Mouse (Mus musculus): ENCODE results near the gene Armc2. TPM values are rescaled to one million over a fixed set of nuclear protein-coding genes. Genes with fewer than 3 reads are reported as not detected.
A peak's percentile ranks its signal among the peaks of the same experiment; 100 is the strongest.

Armc2 gene
- polyA plus RNA-seq (2014; fragmentation: Nextera tagmentation; extraction: Ambion mirVana) = 1.9 and 2.2 TPM in 2 replicates

DNA sequence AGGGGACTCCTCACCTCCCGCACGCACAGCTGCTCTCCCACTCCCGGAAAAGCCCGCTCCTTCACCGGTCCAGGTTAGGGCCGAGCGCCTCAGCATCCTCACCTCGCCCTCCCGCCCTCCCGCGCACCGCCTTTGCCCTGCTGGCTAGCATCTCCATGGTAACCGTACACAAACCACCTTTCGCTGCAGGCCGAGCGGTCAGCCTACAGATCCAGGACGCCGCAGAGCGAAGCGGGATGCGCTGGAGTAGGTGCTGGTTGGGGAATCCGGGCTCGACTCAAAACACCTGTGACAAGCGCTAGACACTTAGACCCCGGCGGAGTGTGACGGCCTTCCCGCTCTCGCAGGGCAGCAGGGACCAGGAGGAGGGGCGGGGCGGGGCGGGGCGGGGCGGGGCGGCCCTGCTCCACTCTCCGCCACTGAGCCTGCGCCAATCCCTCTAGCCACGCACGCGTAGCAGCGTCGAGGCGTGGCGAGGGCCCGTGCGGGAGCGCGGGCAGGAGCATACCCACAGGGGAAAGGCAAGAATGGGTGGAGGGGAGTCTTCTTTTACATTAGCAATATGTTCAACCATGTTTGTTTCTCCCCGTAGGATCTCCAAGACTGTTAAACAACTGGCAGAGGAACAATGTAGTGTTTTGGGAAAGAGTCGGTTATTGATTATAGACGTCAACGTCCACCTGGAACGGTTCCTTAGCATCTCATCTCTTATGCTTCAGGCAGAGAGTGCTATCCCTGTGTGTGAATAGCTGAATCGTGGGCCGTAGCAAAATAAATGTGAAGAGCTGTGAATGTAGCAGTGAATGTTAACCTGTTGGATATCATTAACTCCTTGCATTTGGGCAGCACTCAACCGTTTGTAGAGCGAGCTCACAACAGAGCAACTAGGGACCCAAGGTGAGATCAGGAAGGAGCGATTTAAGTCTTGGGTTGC is at the start of gene Armc2:
TSS of gene Armc2 (minus strand) at position 427 of the 934 bp plus-strand sequence.
- peak; percentile 95 for ATAC-seq (ENCODE audit: insufficient number of reproducible peaks, insufficient read depth, low FRiP score, low read depth)
- Histone ChIP-seq H3K9ac (replicated peaks; ENCODE audit: low read depth, low read length) (no peak within 1 kb of the TSS), H3K9me3 (ENCODE audit: control insufficient read depth, low read depth, low read length) (no peaks in the 10 kb centered on the region), H3K4me2 (replicated peaks; ENCODE audit: low read depth, low read length) (peak within 1 kb of the TSS; percentile 86), H3K27me3 (ENCODE audit: control insufficient read depth, insufficient read depth, low read length) (no peaks in the 10 kb centered on the region), H3K36me3 (ENCODE audit: control insufficient read depth, insufficient read depth, low read length) (no peaks in the 10 kb centered on the region), H3K4me3 (ENCODE audit: low read depth, low read length) (peak within 1 kb of the TSS; percentile 53), H3K27ac (ENCODE audit: low read length) (no peak within 1 kb of the TSS), H3K4me1 (ENCODE audit: control insufficient read depth, insufficient read depth, low read length) (0 out of 2 replicates have a peak, but pooled peaks cover 2% of the 10 kb centered on the region)
- 3% methylated on average over 58 of the region's 58 CpGs for WGBS

DNA sequence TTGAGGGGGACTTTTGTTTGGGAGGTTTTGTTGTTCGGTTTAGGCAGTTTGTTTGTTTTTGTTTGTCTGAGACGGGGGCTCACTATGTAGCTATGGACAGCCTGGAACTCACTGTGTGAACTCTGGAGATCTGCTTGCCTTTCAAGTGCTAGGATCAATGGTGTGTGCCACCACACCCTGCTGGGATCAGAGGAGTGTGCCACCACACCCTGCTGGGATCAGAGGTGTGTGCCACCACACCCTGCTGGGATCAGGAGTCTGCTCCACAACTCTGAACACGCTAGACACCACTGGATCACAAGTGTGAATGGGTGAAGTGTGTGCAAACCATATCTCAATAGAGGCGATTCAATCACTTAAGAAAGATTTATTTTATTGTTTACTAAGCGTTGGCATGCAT is 46.2 kb upstream of the Armc2 start:
- Histone ChIP-seq H3K27me3 (ENCODE audit: control insufficient read depth, insufficient read depth, low read length) (no peaks in the 10 kb centered on the region), H3K9me3 (ENCODE audit: control insufficient read depth, low read depth, low read length) (no peaks in the 10 kb centered on the region), H3K9ac (replicated peaks; ENCODE audit: low read depth, low read length) (no peak overlapping the region), H3K36me3 (ENCODE audit: control insufficient read depth, insufficient read depth, low read length) (no peaks in the 10 kb centered on the region), H3K4me1 (ENCODE audit: control insufficient read depth, insufficient read depth, low read length) (no peaks in the 10 kb centered on the region), H3K4me3 (ENCODE audit: low read depth, low read length) (no peak overlapping the region), H3K4me2 (replicated peaks; ENCODE audit: low read depth, low read length) (no peak overlapping the region), H3K27ac (ENCODE audit: low read length) (no peak overlapping the region)
- 45% methylated on average over 5 of the region's 5 CpGs for WGBS
- no peak for ATAC-seq (ENCODE audit: insufficient number of reproducible peaks, insufficient read depth, low FRiP score, low read depth)

DNA sequence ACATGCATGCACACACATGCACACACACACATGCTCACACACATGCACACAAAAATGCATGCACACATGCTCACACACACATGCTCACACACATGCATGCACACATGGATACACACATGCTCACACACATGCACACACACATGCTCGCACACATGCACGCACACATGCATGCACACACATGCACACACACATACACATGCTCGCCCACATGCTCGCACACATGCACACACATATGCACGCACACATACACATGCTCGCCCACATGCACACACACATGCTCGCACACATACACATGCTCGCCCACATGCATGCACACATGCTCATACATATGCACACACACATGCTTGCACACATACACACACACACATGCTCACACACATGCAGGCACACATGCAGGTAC is 41.3 kb upstream of the Armc2 start:
- ATAC-seq (ENCODE audit: insufficient number of reproducible peaks, insufficient read depth, low FRiP score, low read depth) = no peak
- Histone ChIP-seq H3K9me3 (ENCODE audit: control insufficient read depth, low read depth, low read length) (no peaks in the 10 kb centered on the region), H3K36me3 (ENCODE audit: control insufficient read depth, insufficient read depth, low read length) (no peaks in the 10 kb centered on the region), H3K27me3 (ENCODE audit: control insufficient read depth, insufficient read depth, low read length) (no peaks in the 10 kb centered on the region), H3K4me2 (replicated peaks; ENCODE audit: low read depth, low read length) (no peak overlapping the region), H3K4me3 (ENCODE audit: low read depth, low read length) (no peak overlapping the region), H3K27ac (ENCODE audit: low read length) (no peak overlapping the region), H3K9ac (replicated peaks; ENCODE audit: low read depth, low read length) (no peak overlapping the region), H3K4me1 (ENCODE audit: control insufficient read depth, insufficient read depth, low read length) (no peaks in the 10 kb centered on the region)
- 97% methylated on average over 8 of the region's 8 CpGs for WGBS

DNA sequence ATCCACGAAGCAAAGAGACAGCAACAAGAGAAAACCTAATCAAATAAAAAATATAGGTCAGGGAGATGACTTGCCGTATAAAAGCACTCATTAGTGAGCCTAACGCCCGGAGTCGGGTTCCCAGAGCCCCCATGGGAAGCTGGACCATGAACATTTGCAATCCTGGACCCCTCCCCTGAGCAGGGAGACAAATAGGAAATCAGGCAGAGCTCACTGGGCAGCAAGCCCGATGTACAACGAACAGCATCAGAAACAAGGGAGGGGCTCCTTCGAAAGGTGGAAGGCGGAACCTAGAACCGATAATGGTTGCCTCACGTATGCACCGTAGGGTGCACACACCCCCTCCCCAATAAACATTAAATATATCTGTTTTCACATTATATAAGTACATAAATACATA is 39.5 kb upstream of the Armc2 start:
- H3K27ac ChIP-seq (ENCODE audit: low read length) = no peak overlapping the region
- no peak overlapping the region for H3K4me3 ChIP-seq (ENCODE audit: low read depth, low read length)
- H3K4me2 ChIP-seq (replicated peaks; ENCODE audit: low read depth, low read length) = no peak overlapping the region
- H3K9ac ChIP-seq (replicated peaks; ENCODE audit: low read depth, low read length) = no peak overlapping the region
- H3K9me3 ChIP-seq (ENCODE audit: control insufficient read depth, low read depth, low read length) = no peaks in the 10 kb centered on the region
- H3K36me3 ChIP-seq (ENCODE audit: control insufficient read depth, insufficient read depth, low read length) = no peaks in the 10 kb centered on the region
- no peaks in the 10 kb centered on the region for H3K4me1 ChIP-seq (ENCODE audit: control insufficient read depth, insufficient read depth, low read length)
- WGBS = 76% methylated on average over 12 of the region's 12 CpGs
- no peak for ATAC-seq (ENCODE audit: insufficient number of reproducible peaks, insufficient read depth, low FRiP score, low read depth)
- no peaks in the 10 kb centered on the region for H3K27me3 ChIP-seq (ENCODE audit: control insufficient read depth, insufficient read depth, low read length)

DNA sequence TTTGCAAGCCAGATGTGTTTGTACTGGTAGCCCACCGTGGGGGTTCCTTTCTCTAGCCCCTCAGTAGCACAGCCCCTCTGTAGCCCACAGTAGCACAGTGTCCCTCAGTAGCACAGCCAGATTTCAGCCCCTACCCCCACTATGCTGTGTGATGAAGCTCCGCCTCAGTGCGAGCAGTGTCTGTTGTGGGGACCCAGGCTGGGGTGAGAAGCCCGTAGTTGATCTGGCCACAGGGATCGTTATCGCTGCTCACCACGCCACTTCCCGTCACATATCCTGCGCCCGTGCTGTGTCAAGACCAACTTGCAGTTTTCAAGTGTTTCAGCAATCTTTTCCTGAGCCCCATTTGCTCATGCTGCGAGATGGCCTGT is 39.0 kb upstream of the Armc2 start:
- H3K4me2 ChIP-seq (replicated peaks; ENCODE audit: low read depth, low read length) = no peak overlapping the region
- no peak overlapping the region for H3K9ac ChIP-seq (replicated peaks; ENCODE audit: low read depth, low read length)
- H3K4me1 ChIP-seq (ENCODE audit: control insufficient read depth, insufficient read depth, low read length) = no peaks in the 10 kb centered on the region
- H3K4me3 ChIP-seq (ENCODE audit: low read depth, low read length) = no peak overlapping the region
- 58% methylated on average over 11 of the region's 11 CpGs for WGBS
- no peak overlapping the region for H3K27ac ChIP-seq (ENCODE audit: low read length)
- no peak for ATAC-seq (ENCODE audit: insufficient number of reproducible peaks, insufficient read depth, low FRiP score, low read depth)
- no peaks in the 10 kb centered on the region for H3K36me3 ChIP-seq (ENCODE audit: control insufficient read depth, insufficient read depth, low read length)
- H3K9me3 ChIP-seq (ENCODE audit: control insufficient read depth, low read depth, low read length) = no peaks in the 10 kb centered on the region
- no peaks in the 10 kb centered on the region for H3K27me3 ChIP-seq (ENCODE audit: control insufficient read depth, insufficient read depth, low read length)

DNA sequence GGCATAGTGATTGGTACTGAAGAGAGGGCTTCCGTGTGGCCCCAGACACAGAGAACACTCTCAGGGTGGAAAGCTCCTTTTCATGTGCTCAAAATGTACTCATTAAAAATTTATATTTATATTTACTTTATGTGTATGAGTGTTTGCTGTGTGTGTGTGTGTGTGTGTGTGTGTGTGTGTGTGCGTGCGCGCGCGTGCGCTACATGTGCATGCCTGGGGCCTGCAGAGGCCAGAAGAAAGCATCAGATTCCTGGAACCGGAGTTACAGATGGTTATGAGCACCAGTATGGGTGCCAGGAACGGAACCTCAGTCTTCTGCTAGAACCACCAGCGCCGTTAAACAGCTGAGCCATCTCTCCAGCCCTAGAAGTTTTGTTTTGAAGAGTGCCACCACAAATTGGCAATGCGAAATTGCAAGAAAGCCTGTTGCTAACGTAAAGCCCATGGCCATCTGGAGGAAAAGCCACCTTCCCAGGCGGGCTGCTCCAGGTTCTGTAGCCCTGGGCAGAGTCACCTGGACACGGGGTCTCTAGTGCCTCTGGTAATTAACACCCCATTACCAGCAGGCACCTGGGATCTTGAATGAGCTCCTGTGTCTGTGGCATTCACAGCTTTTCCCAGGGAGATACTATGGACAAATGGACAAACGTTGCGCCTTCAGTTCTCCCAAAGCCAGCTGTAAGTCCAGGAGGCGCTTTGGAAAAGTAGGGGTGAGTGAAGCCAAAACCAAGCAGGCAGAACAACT is 38.4 kb upstream of the Armc2 start:
- H3K9me3 ChIP-seq (ENCODE audit: control insufficient read depth, low read depth, low read length) = no peaks in the 10 kb centered on the region
- ATAC-seq (ENCODE audit: insufficient number of reproducible peaks, insufficient read depth, low FRiP score, low read depth) = no peak
- H3K9ac ChIP-seq (replicated peaks; ENCODE audit: low read depth, low read length) = no peak overlapping the region
- H3K4me1 ChIP-seq (ENCODE audit: control insufficient read depth, insufficient read depth, low read length) = no peaks in the 10 kb centered on the region
- 85% methylated on average over 18 of the region's 18 CpGs for WGBS
- H3K27me3 ChIP-seq (ENCODE audit: control insufficient read depth, insufficient read depth, low read length) = no peaks in the 10 kb centered on the region
- no peak overlapping the region for H3K4me2 ChIP-seq (replicated peaks; ENCODE audit: low read depth, low read length)
- H3K27ac ChIP-seq (ENCODE audit: low read length) = no peak overlapping the region
- no peak overlapping the region for H3K4me3 ChIP-seq (ENCODE audit: low read depth, low read length)
- H3K36me3 ChIP-seq (ENCODE audit: control insufficient read depth, insufficient read depth, low read length) = no peaks in the 10 kb centered on the region

DNA sequence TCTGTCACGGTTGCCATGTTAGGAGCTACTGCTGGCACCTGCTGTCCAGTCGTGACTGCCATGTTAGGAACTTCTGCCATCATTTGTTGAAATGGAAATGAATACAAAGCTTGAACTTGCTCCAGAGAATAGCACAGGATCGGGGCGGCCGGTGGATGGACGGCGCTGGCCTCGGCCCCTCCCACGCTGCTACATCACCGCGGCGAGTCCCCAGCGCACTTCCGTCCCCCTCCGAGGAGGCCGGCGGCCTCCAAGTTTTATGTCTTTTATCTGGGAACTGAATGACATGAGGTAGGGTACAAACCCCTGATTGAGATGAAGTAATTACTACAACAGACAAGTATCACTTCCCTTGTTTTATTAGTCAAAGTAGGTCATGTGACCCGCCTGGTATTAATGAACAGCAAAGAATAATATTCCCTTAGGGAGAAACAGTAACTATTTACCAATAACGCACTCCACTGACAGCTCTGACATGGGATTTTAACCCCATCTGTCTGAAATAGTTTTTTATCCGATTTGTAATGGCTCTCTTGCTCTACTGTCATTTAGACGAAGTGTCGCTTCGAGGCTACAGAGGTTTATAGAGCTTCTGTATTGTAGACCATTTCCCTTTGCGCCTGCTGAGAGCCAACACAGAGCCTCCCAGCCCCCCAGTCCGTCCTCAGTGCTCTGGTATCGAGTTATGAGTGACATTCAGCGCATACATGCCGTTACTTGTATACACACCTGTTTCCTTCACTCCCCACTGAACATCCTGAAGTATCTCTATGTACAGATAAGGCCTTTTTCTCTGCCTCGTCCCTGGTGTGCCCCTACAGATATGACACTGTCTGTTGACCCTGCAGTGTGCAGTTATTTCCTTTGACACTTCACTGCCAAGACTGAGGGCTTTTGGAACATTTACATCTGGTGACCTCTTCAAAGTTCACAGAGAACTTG is 37.3 kb upstream of the Armc2 start:
- H3K27ac ChIP-seq (ENCODE audit: low read length) = no peak overlapping the region
- WGBS = 57% methylated on average over 28 of the region's 29 CpGs
- no peaks in the 10 kb centered on the region for H3K9me3 ChIP-seq (ENCODE audit: control insufficient read depth, low read depth, low read length)
- H3K27me3 ChIP-seq (ENCODE audit: control insufficient read depth, insufficient read depth, low read length) = no peaks in the 10 kb centered on the region
- no peak overlapping the region for H3K9ac ChIP-seq (replicated peaks; ENCODE audit: low read depth, low read length)
- H3K4me3 ChIP-seq (ENCODE audit: low read depth, low read length) = no peak overlapping the region
- peak; percentile 78; the same call in 1 of the 2 replicates for ATAC-seq (ENCODE audit: insufficient number of reproducible peaks, insufficient read depth, low FRiP score, low read depth)
- no peak overlapping the region for H3K4me2 ChIP-seq (replicated peaks; ENCODE audit: low read depth, low read length)
- no peaks in the 10 kb centered on the region for H3K4me1 ChIP-seq (ENCODE audit: control insufficient read depth, insufficient read depth, low read length)
- no peaks in the 10 kb centered on the region for H3K36me3 ChIP-seq (ENCODE audit: control insufficient read depth, insufficient read depth, low read length)

DNA sequence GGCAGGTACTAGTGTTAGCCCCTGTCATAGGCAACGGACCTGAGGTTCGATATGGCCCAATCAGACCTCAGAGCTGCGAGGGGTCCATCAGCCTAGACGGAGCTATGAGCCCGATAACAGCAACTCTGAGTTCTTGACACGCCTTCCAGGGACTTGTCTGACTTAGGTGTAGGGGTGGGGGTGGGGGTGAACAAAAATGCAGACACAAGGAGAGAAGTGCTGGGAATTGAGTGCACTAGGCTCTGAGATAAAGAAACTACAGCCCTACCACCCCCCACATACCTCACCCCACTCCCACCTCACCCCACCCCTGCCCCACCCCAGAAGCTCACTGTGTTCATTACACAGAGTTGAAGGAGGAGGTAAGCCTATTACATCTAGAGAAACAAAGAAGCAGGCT is 32.8 kb upstream of the Armc2 start:
- ATAC-seq (ENCODE audit: insufficient number of reproducible peaks, insufficient read depth, low FRiP score, low read depth) = peak; percentile 71; the same call in 1 of the 2 replicates
- Histone ChIP-seq H3K27me3 (ENCODE audit: control insufficient read depth, insufficient read depth, low read length) (no peaks in the 10 kb centered on the region), H3K4me2 (replicated peaks; ENCODE audit: low read depth, low read length) (no peak overlapping the region), H3K4me1 (ENCODE audit: control insufficient read depth, insufficient read depth, low read length) (no peaks in the 10 kb centered on the region), H3K9me3 (ENCODE audit: control insufficient read depth, low read depth, low read length) (no peaks in the 10 kb centered on the region), H3K27ac (ENCODE audit: low read length) (no peak overlapping the region), H3K36me3 (ENCODE audit: control insufficient read depth, insufficient read depth, low read length) (no peaks in the 10 kb centered on the region), H3K4me3 (ENCODE audit: low read depth, low read length) (no peak overlapping the region), H3K9ac (replicated peaks; ENCODE audit: low read depth, low read length) (no peak overlapping the region)
- 71% methylated on average over 6 of the region's 6 CpGs for WGBS
